Mouse (Mus musculus): Measurements from ENCODE around the gene Map3k12.

The Map3k12 gene

DNA sequence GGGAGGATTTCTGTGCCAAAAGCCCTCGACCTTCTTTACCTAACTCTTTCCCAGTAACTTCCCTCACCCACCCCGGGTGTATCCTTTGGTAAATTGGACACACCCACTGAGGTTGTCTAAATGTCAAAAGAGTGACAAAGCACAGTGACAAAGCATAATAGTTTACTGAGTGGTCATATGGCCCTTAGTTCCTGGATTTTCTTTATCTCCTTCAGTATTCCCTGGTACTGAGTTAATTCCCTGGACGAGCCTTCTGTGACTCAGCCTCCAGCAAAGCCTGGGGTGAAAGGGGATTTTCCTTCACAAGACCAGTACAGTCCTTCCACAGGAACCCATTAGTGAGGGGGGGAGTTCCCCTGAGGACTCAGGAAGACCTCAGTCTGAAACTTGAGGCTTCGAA is 55.9 kb downstream of the Map3k12 start:
- DNase-seq (ENCODE audit: low read depth, low spot score): no peak

DNA sequence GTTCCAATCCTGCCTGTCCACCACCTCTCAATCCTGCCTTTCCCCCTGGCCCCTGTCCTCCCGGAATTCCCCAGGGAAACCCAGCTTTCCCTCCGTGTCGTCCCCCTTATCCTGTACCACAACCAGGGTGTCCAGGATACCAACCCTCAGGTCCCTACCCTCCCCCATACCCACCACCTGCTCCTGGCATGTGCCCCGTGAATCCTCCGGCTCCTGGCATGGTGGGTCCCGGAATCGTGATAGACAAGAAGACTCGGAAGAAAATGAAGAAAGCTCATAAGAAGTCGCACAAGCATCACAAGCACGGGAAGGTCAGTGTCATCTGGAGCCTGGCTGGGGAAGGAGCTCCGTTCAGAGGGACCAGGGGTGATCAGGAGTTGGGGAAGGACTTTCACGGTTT is 56.5 kb downstream of the Map3k12 start:
- no peak for DNase-seq (ENCODE audit: low read depth, low spot score)

DNA sequence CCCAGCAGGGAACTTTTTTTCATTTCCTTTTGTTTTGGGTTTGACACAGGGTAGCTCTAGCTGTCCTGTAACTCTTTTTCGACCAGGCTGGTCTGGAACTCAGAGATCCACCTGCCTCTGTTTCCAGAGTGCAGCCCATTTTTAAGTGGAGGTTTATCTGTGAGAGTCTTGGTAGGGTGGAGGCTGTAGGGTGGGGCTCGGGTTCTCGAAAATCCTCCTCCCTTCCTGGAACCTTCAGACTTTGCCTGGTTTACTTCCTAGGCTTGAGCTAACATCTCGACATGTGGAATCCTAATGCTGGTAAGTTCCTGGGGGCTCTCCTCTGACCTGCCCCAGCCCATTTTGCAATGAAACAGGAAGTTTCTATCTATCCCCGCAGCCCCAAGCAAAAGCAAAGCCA is 57.0 kb downstream of the Map3k12 start:
- no peak for DNase-seq (ENCODE audit: low read depth, low spot score)

GRCm38 (mm10) chr15:102459381-102459780 is 57.5 kb downstream of the Map3k12 start:
- no peak for DNase-seq (ENCODE audit: low read depth, low spot score)

- peak; percentile 81 for DNase-seq (ENCODE audit: low read depth, low spot score)
These were observed 58.0 kb downstream of the Map3k12 start, which contains the start of gene Prr13 for GRCm38 (mm10) chr15:102458904-102459317. TSS of gene Prr13 (plus strand) at chr15:102459028.

GRCm38 (mm10) chr15:102458050-102458736 is 58.7 kb downstream of the Map3k12 start:
- DNase-seq (ENCODE audit: low read depth, low spot score): no peak

DNA sequence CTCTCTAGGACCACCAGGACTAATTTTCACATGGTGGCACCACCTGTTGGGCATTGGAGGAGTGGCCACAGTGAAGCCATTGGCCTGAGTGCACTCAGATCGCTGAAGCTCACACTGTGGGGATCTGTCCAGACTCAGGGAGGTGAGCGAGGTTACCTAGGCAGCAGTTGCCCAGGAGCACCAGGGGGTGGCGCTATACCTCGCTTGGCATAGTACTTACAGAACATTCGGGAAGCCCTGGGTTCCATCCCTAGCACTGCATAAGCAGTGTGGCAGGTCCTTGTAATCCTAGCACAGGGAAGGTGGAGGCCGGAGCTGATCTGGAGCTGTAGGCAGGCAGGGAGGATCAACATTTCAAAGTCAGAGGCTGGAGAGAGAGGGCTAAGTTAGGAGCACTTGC is 60.9 kb downstream of the Map3k12 start:
- peak; percentile 70 for DNase-seq (ENCODE audit: low read depth, low spot score)

- DNase-seq (ENCODE audit: low read depth, low spot score): no peak
These were observed 65.0 kb downstream of the Map3k12 start for GRCm38 (mm10) chr15:102451666-102452430.

DNA sequence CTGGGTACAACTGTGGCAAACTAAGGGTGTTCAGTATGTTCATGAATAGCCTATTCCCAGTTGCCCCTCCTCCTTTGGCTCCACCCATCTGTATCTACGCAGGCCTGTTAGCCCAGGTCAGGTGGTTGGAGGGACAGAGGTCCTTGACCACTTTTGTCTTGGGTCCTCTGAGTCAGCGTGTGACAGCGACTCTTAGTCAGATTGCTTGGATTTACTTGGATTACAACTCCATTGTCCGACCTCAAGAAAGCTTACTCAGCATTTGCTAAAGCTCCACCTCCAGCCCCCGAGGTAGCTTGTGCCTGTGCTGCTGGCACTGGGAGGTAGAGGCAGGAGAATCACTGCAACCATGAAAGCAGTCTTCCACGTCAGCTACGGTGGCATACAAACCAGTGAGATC is 65.9 kb downstream of the Map3k12 start:
- DNase-seq (ENCODE audit: low read depth, low spot score): no peak

DNA sequence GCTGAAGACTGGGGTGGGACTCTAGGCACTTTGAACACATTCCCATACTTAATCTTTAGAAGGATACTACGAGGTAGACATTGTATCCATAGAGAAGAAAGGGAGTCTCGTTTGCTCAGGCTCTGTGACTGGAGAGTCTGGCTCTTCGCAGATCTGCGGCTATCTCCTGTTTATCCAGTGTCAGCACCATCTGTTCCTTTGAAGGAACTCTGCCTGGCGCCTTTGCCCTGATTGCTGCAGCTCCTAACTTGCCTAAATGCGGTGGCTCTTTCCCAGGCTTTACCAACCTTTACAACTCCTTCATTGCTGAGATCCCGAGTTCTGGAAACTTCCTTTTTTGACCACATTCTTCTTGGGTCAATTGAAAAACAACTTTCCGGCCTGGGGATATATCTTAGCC is 67.5 kb downstream of the Map3k12 start:
- DNase-seq (ENCODE audit: low read depth, low spot score): no peak

Data from WW6 (cell line).